Mouse (Mus musculus) ES-CJ7 (cell line): ENCODE measurements around the gene Plpp7.

Source experiments
- DNase-seq: peaks from one replicate; pipeline ENCODE4 v3.0.0; 2011; ENCODE audit warnings: low read depth, low spot score

Gene Plpp7

DNA sequence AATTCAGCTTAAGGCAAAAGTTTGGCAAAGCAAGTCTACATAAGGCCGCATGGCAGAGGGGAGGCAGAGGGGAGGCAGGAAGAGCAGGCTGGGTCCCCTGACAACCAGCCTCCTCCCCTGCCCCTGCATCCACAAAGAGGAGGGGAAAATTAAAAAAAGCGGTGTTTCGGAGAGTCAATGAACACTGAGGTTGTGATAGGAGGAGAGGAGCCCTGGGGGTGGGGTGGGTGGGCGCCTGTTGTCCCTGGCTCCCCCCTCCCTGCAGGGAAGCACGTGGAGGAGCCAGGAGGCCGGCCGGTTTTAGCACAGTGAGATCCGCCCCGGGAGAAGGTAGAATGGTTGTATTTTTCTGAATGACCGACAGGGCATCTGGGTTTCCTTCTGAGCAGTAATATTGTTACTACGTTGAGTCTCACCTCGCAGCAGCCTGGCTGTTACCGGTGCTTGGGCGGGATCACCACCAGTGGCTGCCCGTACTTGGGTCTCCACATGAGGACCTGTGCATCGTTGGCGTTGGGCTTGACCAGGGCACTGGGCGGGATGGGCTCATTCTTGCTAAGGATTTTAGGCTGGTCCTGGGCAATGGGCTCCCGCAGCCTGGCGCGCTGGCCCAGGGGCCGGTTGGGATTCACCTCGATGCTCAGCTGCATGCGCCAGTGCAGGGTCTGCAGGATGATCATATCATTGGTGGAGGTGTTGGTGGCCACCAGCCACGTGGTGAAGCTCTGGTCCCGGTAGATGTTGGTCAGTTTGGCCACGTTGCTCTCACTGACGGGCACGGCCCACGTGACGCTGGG lies 26.3 kb upstream of the Plpp7 start:
- DNase-seq: peak; percentile 71

DNA sequence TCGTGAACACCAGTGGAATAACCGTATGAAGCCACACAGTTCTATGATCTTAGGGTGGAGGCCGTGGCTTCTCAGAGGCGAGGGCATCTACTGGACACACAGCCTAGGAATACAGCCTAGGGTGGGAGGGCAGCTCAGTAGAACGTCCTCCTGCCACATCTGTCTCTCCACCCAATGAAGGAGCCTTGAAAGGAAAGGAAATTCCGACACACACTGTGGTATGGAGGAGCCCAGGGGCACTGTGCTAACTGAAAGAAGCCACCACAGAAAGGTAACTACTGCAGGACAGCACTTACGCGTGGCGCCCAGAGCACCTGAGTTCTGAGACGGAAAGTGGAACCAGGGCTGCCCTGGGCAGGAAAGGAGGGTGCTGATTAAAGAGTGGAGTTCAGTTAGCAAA lies 24.6 kb upstream of the Plpp7 start:
- DNase-seq: no peak

DNA sequence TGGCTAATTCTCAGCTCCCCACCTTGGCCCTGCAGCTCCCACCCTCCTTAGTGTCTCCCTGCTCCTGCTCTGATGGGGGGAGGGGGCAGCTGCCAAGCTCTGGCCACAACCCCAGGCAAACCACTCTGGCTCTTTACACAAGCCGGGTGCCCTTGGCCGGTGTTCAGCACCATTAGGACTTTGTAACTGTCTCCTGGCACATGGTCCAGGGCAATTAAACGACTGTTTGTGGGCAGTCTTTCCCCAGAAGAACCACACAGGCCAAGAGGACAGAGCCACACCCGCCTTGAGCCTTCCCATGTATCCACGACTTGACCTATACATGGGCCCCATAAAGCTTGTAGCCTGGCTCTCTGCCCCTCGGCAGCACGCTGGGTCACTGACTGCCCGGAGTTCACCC lies 20.9 kb upstream of the Plpp7 start:
- DNase-seq: no peak

DNA sequence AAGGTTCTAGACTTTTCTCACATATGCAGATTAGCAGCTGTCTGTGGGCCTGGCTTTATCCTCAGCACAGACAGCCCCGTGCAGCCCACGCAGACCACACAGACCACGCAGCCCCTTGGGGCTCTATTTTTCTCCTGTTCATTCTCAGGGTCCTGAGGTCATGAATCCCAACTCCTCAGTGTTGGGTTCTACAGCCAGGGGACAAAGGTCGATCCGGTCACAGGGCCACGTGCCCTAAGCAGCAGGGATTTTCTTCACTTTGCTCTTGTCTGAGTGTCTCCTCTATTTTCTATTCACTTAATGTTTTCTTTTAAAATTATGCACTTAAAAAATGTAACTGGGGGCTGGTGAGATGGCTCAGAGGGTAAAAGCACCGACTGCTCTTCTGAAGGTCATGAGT lies 20.0 kb upstream of the Plpp7 start:
- no peak for DNase-seq

DNA sequence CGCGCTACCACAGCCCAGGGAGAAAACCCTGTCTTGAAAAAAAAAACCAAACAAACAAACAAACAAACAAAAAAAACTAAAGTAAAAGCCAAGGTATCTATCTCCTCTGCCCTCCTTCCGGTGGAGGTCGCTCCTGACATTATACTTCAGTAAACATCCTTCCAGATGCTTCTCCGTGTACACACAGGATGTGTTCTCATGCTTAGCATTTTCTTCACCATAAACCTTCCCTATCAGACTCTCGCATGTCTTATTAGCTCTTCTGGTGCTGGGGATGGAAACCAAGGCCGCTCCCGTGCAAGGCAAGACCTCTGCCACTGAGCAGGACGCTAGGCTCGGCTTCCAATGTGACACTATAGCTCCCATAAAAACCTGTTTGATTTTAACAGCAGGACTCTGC lies 17.6 kb upstream of the Plpp7 start:
- no peak for DNase-seq

DNA sequence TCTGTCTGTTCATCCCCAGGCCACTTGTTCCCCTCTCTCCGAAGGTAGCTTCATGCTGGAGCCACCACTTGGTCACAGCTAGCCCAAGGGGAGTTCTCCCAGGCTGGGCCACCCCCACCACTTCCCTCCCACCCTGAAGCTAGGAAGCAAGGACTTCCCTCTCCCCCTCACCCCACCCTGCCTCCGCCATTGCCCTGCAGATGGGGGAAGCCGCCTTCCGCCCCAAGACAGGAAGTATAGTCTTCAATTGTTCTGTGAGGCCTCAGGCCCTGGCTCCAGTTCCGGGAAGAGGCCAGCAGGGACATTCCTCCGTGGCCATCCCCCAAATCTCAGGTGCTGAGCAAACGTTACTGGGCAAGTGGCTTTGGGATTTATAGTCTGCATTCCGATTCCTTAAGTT lies 16.8 kb upstream of the Plpp7 start:
- peak; percentile 37 for DNase-seq

DNA sequence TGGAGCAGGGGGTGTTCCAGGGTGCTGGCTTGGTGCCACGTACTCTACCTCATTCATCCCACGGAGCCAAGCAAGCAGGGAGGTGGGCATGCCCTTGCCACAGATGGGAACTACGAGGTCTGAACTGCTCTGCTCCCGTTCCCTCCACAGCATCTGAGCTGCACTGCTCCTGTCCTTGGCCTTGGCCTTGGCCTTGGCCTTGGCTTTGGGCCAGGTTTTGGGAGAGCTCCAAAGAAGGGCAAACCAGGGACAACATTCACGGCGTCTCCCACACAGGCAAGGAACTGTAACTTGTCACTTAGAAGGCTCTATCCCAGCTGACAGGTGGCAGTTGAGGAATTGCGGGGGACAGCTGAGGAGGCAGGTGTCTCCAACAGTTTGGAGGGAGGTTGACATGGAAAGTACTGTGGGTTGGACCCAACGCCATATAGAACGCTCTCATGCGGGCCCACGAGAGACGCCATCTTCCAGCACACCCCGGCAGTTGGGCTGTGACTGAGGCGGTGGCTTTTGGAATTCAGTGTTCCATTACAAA lies 16.1 kb upstream of the Plpp7 start:
- peak; percentile 41 for DNase-seq

DNA sequence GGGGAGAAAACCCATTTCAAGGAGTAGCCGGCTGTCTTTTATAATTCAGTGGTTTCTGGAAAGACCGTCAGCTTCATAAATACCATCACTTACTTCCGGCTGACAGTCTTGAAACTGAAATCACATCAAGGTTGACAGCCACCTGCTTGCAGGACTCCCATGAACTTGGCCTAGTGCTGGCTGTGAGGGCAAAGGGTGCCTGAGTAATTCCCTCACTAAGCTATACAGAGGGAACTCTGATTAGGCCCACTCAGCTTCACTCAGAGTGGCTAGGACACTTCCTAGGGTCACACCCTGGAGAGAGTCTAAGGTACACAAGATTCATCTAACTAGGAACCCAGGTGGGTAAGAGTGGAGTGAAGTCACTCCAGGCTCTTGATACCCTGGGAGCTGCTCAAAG lies 14.6 kb upstream of the Plpp7 start:
- no peak for DNase-seq

DNA sequence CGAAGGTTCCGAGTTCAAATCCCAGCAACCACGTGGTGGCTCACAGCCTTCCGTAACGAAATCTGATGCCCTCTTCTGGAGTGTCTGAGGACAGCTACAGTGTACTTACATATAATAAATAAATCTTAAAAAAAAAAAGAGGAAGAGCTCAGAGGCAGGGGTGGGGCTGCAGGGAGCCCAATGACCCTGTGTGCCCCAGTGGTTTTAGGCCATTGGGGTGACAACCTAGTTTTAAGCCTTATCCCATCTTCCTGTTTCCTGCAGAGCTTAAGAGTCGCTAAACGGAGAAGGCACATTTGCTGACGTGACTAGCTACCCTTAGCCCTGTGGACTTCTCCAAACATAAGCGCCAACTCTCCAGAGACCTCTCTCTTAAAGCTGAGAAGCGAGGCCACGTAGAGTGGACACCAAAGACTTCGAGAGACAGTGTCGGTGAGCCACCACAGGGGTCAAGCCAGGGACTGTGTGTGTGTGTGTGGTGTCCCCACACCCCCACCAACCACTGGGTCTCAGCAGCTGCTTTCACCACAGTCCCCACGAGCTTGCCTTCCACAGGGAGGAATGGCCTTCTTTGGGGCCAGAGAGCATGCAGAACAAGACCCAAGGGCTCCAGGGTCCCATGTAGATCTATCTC lies 13.9 kb upstream of the Plpp7 start:
- no peak for DNase-seq

DNA sequence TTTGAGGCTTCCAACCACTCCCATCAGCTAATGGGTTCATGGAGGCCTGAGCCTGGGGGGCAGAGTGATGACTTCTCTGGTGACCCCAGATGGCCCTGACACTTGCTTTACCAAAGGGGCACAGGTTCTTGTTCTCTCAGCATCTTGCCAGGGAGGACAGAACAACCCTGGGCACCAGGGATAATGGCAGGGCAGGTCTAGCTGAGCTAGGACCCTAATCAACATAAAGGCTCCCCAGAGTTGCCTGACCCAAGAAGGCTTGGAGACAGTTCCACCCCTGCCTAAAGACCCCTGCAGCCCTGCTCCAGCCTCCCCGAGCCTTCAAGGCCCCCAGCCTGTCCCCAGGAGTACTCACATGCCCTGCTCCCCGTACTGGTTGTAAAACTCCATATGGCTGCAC lies 13.1 kb upstream of the Plpp7 start:
- no peak for DNase-seq

DNA sequence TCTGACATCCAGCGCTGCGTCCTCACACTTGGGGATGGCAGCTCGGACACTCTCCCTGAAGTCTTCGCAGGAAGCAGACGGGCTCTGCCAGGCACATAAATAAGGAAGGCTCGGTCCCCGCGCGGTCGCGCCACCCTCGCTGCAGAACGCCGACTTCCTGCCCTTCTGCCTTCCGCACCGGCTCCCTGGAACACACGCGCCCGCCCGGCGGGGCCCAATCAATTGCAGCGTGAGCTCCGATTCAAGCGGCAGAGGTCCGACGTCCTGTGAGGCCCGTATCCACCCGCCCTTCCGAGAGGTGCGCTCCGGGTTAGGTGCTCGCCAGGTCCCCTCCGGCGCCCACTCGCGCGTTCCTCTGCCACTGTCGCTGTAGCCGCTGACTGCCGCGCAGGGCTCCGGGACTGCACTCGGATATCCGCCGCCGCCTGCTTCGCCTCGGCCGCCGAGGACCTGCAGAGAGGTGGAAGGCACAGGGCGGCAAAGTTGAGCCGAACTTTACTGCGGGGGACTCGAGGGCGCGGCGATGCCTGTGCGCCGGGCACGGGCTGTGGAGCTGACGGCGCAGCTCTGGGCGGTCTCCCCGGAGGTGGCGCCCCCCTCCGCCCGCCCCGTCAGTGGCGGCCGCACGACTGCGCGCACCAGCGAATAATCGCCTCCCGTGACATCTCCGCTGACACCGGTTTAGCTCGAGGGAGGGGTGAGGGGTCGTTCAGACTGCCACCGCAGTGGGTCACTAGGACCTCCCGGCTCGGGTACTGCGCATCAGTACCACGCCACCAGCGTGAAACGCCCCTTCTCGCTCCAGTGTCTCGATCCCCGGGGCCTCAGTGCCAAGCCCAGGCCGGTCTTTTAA lies 11.9 kb upstream of the Plpp7 start:
- peak; percentile 24 for DNase-seq

DNA sequence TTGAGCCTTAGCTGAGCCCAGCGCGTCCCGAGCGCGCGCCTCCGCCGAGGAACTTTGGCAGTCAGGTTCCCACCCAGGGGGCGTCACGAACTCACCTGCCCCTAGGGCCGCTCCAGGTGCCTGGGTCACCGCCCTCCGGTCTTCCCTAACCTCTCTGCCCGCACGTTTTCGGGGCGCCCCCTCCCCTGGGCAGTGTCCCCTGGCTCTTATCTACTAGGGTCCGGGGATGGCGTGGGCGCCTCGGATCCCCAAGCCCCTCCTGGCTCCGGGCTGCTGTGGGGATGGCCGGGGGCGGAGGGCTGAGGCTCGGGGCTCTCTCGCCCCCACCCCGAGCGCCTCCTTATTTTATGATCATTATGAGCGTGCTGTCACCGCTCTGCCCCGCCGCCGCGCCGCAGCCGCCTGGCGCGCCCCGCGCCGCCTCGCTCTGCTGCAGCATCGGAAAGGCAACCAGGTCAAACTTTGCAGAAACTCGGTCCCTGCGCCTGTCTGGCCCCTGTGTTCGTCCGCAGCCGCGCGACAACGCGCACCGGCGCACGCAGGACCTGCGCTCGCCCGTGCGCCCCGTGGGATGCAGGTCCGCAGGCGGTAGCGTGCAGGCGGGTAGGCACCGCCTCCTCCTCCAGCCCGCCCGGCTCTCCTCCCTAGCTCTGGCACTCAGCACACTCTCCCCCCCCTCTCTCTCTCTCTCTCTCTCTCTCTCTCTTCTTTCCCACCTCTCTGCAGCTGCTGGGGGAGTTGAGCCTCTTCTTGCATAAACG lies 11.0 kb upstream of the Plpp7 start, which contains the start of gene Fam78a:
Fam78a (minus strand) TSS at position 747 of the 761 bp plus-strand sequence.
- peak; percentile 48 for DNase-seq

DNA sequence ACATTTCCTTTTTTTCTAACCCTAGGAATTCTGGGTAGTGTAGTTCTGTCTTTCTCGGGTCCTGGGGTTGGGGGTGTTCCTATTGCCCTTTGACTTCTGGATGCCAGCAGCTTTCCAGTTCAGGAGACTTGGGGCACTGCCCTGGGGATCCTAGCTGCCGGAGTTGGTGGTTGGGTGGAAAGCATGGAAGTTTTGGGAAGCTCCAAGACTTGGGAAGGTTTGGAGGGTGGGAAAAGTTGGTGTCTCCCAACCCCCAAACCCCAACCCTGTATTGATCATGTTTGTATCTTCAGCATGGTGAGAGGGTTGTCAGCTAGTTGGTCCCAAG lies 10.5 kb upstream of the Plpp7 start:
- no peak for DNase-seq

DNA sequence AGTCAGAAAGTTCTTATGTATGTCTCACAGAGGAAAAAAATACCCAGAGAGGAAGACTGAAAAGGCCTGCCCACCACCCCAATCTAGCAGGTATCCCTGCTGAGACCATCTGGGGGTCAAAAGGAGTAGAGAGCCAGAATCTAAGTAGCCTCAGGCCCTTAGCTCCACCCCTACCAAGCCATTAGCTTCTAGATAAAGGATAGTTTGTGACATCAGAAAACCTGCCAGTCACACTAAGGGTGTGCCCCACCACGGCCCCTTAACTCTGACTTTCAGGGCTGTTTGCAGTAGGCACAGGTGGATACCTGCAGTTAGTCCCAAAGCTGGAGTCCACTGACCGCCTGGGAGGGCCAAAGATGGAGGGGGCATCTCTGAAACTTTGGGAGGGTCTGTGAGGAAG lies 10.1 kb upstream of the Plpp7 start:
- DNase-seq: no peak

DNA sequence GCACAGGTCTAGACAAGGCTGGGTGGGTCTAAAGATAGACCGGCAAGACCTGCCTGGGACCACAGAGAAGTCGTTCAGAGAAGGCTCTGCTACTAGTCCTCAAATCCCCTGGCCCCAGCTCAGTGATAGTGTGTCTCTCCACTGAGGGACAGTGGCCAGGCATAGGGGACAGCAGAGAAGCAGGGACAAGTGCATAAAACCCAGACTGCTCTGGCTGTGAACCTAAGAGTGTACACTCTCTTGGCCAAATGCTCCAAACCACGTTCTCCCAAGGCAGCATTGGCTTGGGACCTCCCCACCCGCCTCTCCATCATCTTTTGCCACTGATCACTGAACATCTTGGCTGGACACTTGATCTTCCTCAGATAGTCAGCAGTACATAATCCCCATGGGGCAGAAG lies 7.7 kb upstream of the Plpp7 start:
- DNase-seq: no peak

DNA sequence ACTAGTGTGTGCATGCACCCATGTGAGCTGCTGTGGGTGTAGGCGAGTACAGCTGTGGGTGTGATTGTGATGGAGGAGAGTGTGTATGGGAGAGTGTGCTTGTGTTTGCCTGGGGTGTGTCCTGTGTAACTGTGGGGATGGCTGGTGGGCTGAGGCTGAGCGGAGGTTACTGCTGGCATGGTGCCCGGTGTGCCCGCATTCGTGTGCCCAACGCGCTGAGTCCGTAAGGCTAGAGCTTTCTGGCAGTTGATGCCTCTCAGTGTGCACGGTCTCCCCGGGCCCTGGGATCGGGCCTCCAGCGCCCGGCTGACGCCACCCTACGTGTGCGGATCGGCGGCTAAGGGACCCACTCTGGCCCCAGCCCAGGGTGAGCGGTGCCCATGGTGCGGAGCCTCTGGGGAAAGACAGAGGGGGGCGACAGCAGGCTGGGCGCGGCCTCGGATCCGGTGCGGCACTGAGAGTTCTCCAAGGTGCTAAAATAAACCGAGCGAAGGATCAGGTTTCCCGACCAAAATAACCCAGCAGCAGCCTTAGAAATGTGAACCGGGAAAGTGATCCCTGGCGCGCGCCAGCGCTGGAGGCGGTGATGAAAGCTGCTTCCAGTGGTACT lies 6.9 kb upstream of the Plpp7 start:
- peak; percentile 39 for DNase-seq

DNA sequence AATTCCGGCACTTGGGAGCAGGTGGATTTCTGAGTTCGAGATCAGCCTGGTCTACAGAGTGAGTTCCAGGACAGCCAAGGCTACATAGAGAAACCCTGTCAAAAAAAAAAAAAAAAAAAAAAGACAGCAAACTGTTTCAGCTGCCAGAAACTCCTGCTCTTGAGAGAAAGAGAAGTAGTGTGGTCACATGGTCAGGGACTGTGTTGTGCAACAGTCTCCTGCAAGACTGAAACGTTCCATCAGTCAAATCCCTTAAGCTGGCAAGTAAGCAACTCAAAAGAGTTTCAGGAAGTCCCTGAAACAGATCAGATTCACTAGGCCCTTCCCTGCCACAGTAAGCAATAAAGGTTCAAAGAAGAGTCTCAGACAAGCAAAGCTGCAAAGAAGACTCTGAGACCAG lies 5.7 kb upstream of the Plpp7 start:
- no peak for DNase-seq

DNA sequence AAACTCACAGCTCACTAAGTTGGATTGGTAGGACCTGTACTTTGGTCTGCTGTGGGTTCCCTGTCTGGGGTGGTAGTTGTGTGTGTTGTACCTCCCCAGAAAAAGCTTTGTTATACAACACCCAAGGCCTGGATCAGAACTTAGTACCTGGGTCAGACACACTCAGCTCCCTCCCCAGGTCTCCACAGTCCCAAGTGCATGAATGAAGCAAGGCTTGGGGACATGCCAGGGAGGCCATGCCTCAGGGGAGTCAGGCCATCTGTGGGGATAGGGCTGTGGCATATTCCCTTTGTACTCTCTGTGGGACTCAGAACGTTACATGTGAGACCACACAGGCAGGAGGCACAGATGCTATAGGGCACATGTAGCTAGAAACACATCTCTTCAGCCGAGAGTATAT lies 5.2 kb upstream of the Plpp7 start:
- no peak for DNase-seq

DNA sequence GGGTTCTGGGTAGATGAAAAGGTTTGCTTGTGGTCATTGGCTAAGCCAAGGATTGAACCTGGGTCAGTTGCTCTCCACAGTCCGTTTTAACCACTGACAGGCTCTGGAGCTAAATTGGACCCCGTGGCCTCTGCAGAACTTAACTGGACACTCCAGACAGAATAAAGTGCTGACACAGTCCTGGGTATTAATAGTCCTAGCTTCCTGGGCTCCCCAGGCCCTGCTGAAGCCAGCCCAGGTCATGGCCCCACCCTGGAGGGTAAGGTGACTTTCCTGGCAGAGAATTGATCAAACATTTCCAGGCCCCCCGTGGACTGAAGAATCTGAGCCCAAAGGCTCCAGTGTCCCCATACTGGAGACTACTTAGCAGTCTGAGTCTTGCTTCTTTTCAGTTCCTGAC lies 3.4 kb upstream of the Plpp7 start:
- no peak for DNase-seq

DNA sequence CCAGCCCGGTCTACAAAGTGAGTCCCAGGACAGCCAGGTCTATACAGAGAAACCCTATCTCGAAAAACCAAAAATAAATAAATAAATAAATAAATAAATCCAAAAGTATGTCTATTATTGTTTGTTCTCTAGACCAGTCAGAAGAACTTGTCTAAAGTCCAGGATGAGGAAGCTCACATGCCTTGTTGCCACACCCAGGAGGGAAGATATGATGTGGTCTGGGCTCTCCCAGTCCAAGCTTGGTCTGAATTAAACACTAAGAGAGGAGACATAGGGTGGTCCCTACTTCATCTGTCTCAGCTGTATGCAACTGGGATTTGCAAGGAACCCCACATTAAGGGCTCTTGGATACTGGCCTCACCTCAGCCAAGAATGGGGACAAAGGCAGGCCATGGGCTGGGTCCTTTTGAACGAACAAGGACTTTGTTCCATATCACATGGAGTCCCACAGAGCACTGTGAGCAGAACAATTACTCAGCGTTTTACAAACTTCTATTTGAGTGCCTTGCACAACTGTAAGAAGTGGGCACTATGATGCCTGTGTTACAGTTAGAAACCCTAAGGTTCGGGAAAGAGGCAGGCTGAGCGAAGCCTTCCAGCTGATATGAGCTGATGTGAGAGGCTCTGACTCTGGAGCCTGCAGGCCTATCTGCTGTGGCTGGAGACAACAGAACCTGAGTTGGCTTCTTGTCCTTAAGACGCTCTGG lies 1.2 kb upstream of the Plpp7 start:
- no peak for DNase-seq

DNA sequence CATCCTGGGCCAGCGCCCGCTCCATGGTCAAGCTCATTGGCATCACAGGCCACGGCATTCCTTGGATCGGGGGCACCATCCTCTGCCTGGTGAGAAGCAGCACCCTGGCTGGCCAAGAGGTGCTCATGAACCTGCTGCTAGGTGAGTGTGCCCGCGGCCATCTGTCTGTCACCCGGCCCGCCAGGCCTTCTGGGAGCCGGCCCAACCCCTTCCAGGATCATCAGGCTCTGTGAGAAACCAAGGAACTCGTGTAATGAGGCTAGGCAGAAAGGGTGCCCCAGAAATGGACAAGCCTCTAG lies 743 bp downstream of the Plpp7 start:
- DNase-seq: no peak
